Mouse (Mus musculus): ENCODE data around the gene Gm28053. TPM values are rescaled to one million over a fixed set of nuclear protein-coding genes. Genes with fewer than 3 reads are reported as not detected.

Gene Gm28053
- polyA plus RNA-seq, 1 experiment from 2014 or later = 1.4 TPM

DNA sequence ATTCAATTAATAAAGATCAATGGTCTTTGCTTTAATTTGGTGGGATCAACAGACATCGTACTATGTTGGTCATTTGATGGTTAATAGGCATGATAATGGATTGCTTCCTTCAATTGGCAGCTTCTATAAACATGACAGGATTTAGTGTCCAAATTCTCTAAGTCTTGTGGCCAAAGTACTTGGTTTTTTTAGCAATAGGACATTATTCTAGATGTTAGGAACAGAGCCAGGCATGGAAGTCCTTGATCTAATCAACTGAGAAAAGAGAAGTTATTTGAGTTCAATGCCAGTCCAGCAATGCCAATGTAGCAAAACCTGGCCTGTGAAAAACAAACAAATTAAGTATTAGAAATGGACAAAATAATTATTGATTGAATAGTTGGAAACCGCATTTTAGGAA lies 67.2 kb downstream of the Gm28053 start:
- no peak overlapping the region for H3K9ac ChIP-seq
- no peak for ATAC-seq (ENCODE audit: insufficient number of reproducible peaks, insufficient read depth, low FRiP score, low TSS enrichment, low read depth)
- H3K9me3 ChIP-seq = no peaks in the 10 kb centered on the region
- no peak overlapping the region for H3K27ac ChIP-seq
- no peaks in the 10 kb centered on the region for H3K36me3 ChIP-seq
- WGBS = 73% methylated on average over 2 of the region's 2 CpGs
- H3K4me1 ChIP-seq = no peaks in the 10 kb centered on the region
- H3K4me2 ChIP-seq = no peak overlapping the region
- no peaks in the 10 kb centered on the region for H3K27me3 ChIP-seq
- no peak overlapping the region for H3K4me3 ChIP-seq

DNA sequence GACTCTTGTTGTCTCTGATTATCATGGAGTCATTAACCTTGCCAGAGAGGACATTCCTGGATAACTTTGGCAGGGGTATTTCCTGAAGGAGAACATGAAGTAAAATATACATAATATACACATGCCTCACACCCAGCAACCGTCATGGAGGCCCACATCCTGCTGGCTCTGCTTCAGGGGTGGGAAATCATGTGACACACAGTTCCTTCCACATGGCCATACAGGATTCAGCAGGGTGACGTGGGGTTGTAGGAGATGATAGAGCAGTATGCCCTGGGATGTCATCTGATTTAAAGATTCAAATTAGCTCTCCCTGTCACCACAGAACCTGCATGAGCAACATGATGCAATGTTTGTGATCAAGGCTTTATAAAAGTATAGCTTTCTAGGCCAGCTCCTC lies 69.5 kb downstream of the Gm28053 start:
- 73% methylated on average over 2 of the region's 2 CpGs for WGBS
- Histone ChIP-seq H3K4me3 (no peak overlapping the region), H3K27me3 (no peaks in the 10 kb centered on the region), H3K4me1 (no peaks in the 10 kb centered on the region), H3K9ac (no peak overlapping the region), H3K27ac (no peak overlapping the region), H3K4me2 (no peak overlapping the region), H3K36me3 (no peaks in the 10 kb centered on the region), H3K9me3 (no peaks in the 10 kb centered on the region)
- ATAC-seq (ENCODE audit: insufficient number of reproducible peaks, insufficient read depth, low FRiP score, low TSS enrichment, low read depth) = no peak

DNA sequence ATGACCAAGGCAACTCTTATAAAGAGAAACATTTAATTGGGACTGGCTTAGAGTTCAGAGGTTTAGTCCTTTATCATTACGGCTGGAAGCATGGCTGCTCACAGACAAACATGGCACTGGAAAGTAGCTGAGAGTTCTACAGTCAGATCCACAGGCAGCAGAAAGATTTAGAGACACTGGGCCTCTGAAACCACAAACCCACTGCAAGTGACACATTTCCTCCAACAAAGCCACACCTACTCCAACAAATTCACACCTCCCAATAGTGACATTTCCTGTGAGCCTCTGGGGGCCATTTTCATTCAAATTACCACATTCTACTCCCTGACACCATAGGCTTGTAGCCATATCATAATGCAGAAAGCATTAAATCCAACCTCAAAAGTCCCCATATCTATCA lies 83.5 kb downstream of the Gm28053 start:
- Histone ChIP-seq H3K27me3 (no peaks in the 10 kb centered on the region), H3K4me2 (no peak overlapping the region), H3K27ac (no peak overlapping the region), H3K4me3 (no peak overlapping the region), H3K9me3 (no peaks in the 10 kb centered on the region; the same call in 1 of the 2 replicates), H3K36me3 (no peaks in the 10 kb centered on the region), H3K9ac (no peak overlapping the region), H3K4me1 (no peaks in the 10 kb centered on the region)
- 87% methylated on average over 1 of the region's 1 CpGs for WGBS
- no peak for ATAC-seq (ENCODE audit: insufficient number of reproducible peaks, insufficient read depth, low FRiP score, low TSS enrichment, low read depth)

Other genes with a start within 250 kb of the Gm28053 start
- gene Atp6v0e2, start 181.0 kb upstream of the Gm28053 start, polyA plus RNA-seq (2015; fragmentation: Nextera tagmentation; extraction: Ambion mirVana) = 13.4 and 13.9 TPM in 2 replicates
- 10.5 and 10.8 TPM in 2 replicates for gene Lrrc61, start 163.8 kb upstream of the Gm28053 start, polyA plus RNA-seq (2015; fragmentation: Nextera tagmentation; extraction: Ambion mirVana)
- 4.5 and 5.5 TPM in 2 replicates for gene Rarres2, start 145.8 kb upstream of the Gm28053 start, polyA plus RNA-seq (2015; fragmentation: Nextera tagmentation; extraction: Ambion mirVana)
- not detected in 2 replicates for gene Gm45021, start 129.0 kb upstream of the Gm28053 start, polyA plus RNA-seq (2015; fragmentation: Nextera tagmentation; extraction: Ambion mirVana)
- gene Repin1, start 124.7 kb upstream of the Gm28053 start, polyA plus RNA-seq (2015; fragmentation: Nextera tagmentation; extraction: Ambion mirVana) = 23.0 and 24.2 TPM in 2 replicates
- 1.2 TPM in 1 of 2 replicates, not detected in the other for gene Gm44965, start 124.7 kb upstream of the Gm28053 start, polyA plus RNA-seq (2015; fragmentation: Nextera tagmentation; extraction: Ambion mirVana)
- gene Zfp775, start 116.5 kb upstream of the Gm28053 start, polyA plus RNA-seq (2015; fragmentation: Nextera tagmentation; extraction: Ambion mirVana) = 5.4 and 9.8 TPM in 2 replicates
- gene AI854703, start 91.8 kb upstream of the Gm28053 start, polyA plus RNA-seq (2015; fragmentation: Nextera tagmentation; extraction: Ambion mirVana) = 1.3 and 1.5 TPM in 2 replicates
- 0.46 and 0.98 TPM in 2 replicates for gene Gimap8, start 71.4 kb upstream of the Gm28053 start, polyA plus RNA-seq (2015; fragmentation: Nextera tagmentation; extraction: Ambion mirVana)
- gene Gimap9, start 42.5 kb upstream of the Gm28053 start, polyA plus RNA-seq (2015; fragmentation: Nextera tagmentation; extraction: Ambion mirVana) = 13.6 and 17.1 TPM in 2 replicates
- 10.9 and 11.4 TPM in 2 replicates for gene Gimap4, start 34.1 kb upstream of the Gm28053 start, polyA plus RNA-seq (2015; fragmentation: Nextera tagmentation; extraction: Ambion mirVana)
- gene Gimap6, start 10.4 kb upstream of the Gm28053 start, polyA plus RNA-seq (2015; fragmentation: Nextera tagmentation; extraction: Ambion mirVana) = 15.5 and 20.3 TPM in 2 replicates
- not detected in 2 replicates for gene Gimap7, start within 50 bp of the Gm28053 start, polyA plus RNA-seq (2015; fragmentation: Nextera tagmentation; extraction: Ambion mirVana)
- gene Gimap1, start 20.4 kb downstream of the Gm28053 start, polyA plus RNA-seq (2015; fragmentation: Nextera tagmentation; extraction: Ambion mirVana) = 8.0 and 9.0 TPM in 2 replicates
- 2.3 and 3.8 TPM in 2 replicates for gene Gimap5, start 27.6 kb downstream of the Gm28053 start, polyA plus RNA-seq (2015; fragmentation: Nextera tagmentation; extraction: Ambion mirVana)
- not detected in 2 replicates for gene Gimap3, start 52.2 kb downstream of the Gm28053 start, polyA plus RNA-seq (2015; fragmentation: Nextera tagmentation; extraction: Ambion mirVana)
- 49.3 and 51.9 TPM in 2 replicates for gene Tmem176a, start 122.3 kb downstream of the Gm28053 start, polyA plus RNA-seq (2015; fragmentation: Nextera tagmentation; extraction: Ambion mirVana)
- gene Tmem176b, start 122.9 kb downstream of the Gm28053 start, polyA plus RNA-seq (2015; fragmentation: Nextera tagmentation; extraction: Ambion mirVana) = 171 and 177 TPM in 2 replicates
- 1.2 TPM in 1 of 2 replicates, not detected in the other for gene Aoc1, start 154.3 kb downstream of the Gm28053 start, polyA plus RNA-seq (2015; fragmentation: Nextera tagmentation; extraction: Ambion mirVana)
- gene 1600015I10Rik, start 211.3 kb downstream of the Gm28053 start, polyA plus RNA-seq (2015; fragmentation: Nextera tagmentation; extraction: Ambion mirVana) = not detected in 2 replicates

Measured in embryonic facial prominence, embryonic 13.5 days (tissue).